Mouse (Mus musculus) macrophage (primary cell): ENCODE data around the gene Vipr1. TPM values are rescaled to one million over a fixed set of nuclear protein-coding genes. Genes with fewer than 3 reads are reported as not detected.

ENCODE experiments used
- H3K27ac ChIP-seq: fragments of 350-480 bp; formaldehyde crosslinking; 2 replicates; pipeline ENCODE4 v1.9.0; 2021
- H3K36me3 ChIP-seq: fragments of 350-480 bp; formaldehyde crosslinking; 2 replicates; pipeline ENCODE4 v1.9.0; 2021; ENCODE audit errors: inconsistent target
- H3K4me3 ChIP-seq: fragments of 350-480 bp; formaldehyde crosslinking; 2 replicates; pipeline ENCODE4 v1.9.0; 2021; ENCODE audit errors: inconsistent target
- H3K79me2 ChIP-seq: fragments of 350-480 bp; formaldehyde crosslinking; 2 replicates; pipeline ENCODE4 v1.9.0; 2021; ENCODE audit errors: inconsistent target
- WGBS: methylation state at CpG from one replicate; pipeline ENCODE4 v1.1.7; 2026; ENCODE audit warnings: inconsistent platforms; ENCODE audit not compliant: missing documents; 5-methylcytosine and 5-hydroxymethylcytosine counted together
- polyA plus RNA-seq: library from polyadenylated mRNA; stranded (reverse); fragments of 250-400 nt; gene quantifications from 3 replicates; pipeline ENCODE4 v1.2.4, GENCODE M21; 2018; ENCODE audit warnings: inconsistent platforms

Vipr1 gene
- polyA plus RNA-seq, 1 experiment from 2014 or later = 1.1 TPM

- Histone ChIP-seq H3K27ac (peak overlapping the region; percentile 85), H3K4me3 (no peak overlapping the region), H3K79me2 (peaks cover 36% of the 10 kb centered on the region), H3K36me3 (peaks cover under 1% of the 10 kb centered on the region; the same call in 1 of the 2 replicates)
- WGBS = 67% methylated on average over 6 of the region's 6 CpGs
Observed at GRCm38 (mm10) chr9:121707801-121708200, 65.3 kb downstream of the Vipr1 start.

- Histone ChIP-seq H3K4me3 (no peak overlapping the region), H3K79me2 (peaks cover 26% of the 10 kb centered on the region), H3K36me3 (peaks cover 4% of the 10 kb centered on the region; the same call in 1 of the 2 replicates), H3K27ac (peak overlapping the region; percentile 39)
- WGBS = 80% methylated on average over 7 of the region's 7 CpGs
Observed at GRCm38 (mm10) chr9:121708506-121709486, 66.3 kb downstream of the Vipr1 start.

- WGBS = 5% methylated on average over 36 of the region's 37 CpGs
- Histone ChIP-seq H3K27ac (peak within 1 kb of the TSS; percentile 75), H3K36me3 (peaks cover 4% of the 10 kb centered on the region; the same call in 1 of the 2 replicates)
Observed at GRCm38 (mm10) chr9:121709898-121710583, 67.5 kb downstream of the Vipr1 start, which contains the start of gene Ss18l2. Ss18l2 (plus strand) TSS chr9:121710329.

GRCm38 (mm10) chr9:121710584-121710975, 68.1 kb downstream of the Vipr1 start:
- Histone ChIP-seq H3K4me3 (peak overlapping the region; percentile 88), H3K79me2 (peaks cover 21% of the 10 kb centered on the region), H3K36me3 (peaks cover 4% of the 10 kb centered on the region; the same call in 1 of the 2 replicates), H3K27ac (peak overlapping the region; percentile 75)
- 1% methylated on average over 18 of the region's 18 CpGs for WGBS

More at GRCm38 (mm10) chr9:121709898-121710583, 67.5 kb downstream of the Vipr1 start, which contains the start of gene Ss18l2:
- peak within 1 kb of the TSS; percentile 88 for H3K4me3 ChIP-seq
- H3K79me2 ChIP-seq = peaks cover 21% of the 10 kb centered on the region

GRCm38 (mm10) chr9:121717048-121717447, 74.5 kb downstream of the Vipr1 start:
- WGBS = 90% methylated on average over 2 of the region's 2 CpGs
- Histone ChIP-seq H3K27ac (no peak overlapping the region), H3K79me2 (peaks cover 31% of the 10 kb centered on the region), H3K4me3 (no peak overlapping the region), H3K36me3 (peaks cover 4% of the 10 kb centered on the region; the same call in 1 of the 2 replicates)

- peak overlapping the region; percentile 35 for H3K4me3 ChIP-seq
- WGBS = 76% methylated on average over 10 of the region's 15 CpGs
- H3K79me2 ChIP-seq = peaks cover 37% of the 10 kb centered on the region
- no peaks in the 10 kb centered on the region for H3K36me3 ChIP-seq
- peak overlapping the region; percentile 90 for H3K27ac ChIP-seq
Observed at GRCm38 (mm10) chr9:121718070-121718705, 75.7 kb downstream of the Vipr1 start.

- Histone ChIP-seq H3K27ac (peak within 1 kb of the TSS; percentile 90), H3K79me2 (peaks cover 44% of the 10 kb centered on the region), H3K4me3 (peak within 1 kb of the TSS; percentile 86), H3K36me3 (no peaks in the 10 kb centered on the region)
- WGBS = under 1% methylated on average over 53 of the region's 61 CpGs
Observed at GRCm38 (mm10) chr9:121718792-121719318, 76.3 kb downstream of the Vipr1 start, which contains the start of gene Nktr. Nktr (plus strand) TSS chr9:121719169.

GRCm38 (mm10) chr9:121719347-121720331, 77.1 kb downstream of the Vipr1 start:
- WGBS = 2% methylated on average over 47 of the region's 87 CpGs
- peak overlapping the region; percentile 76 for H3K27ac ChIP-seq
- no peaks in the 10 kb centered on the region for H3K36me3 ChIP-seq
- H3K4me3 ChIP-seq = peak overlapping the region; percentile 86
- peaks cover 52% of the 10 kb centered on the region for H3K79me2 ChIP-seq

Other genes starting within 250 kb of the Vipr1 start
- 2.6 TPM in 1 of 3 replicates, not detected in the others for gene Cck, start 147.0 kb upstream of the Vipr1 start, polyA plus RNA-seq
- gene Lyzl4, start 620 bp upstream of the Vipr1 start, polyA plus RNA-seq = 3.0 to 17.8 TPM (median 4.8 TPM) in 3 replicates
- gene Sec22c, start 62.8 kb downstream of the Vipr1 start, polyA plus RNA-seq = 9.1 to 15.2 TPM (median 13.1 TPM) in 3 replicates
- gene Ss18l2, start 67.6 kb downstream of the Vipr1 start, polyA plus RNA-seq = 11.3 to 32.4 TPM (median 28.0 TPM) in 3 replicates
- gene Nktr, start 76.5 kb downstream of the Vipr1 start, polyA plus RNA-seq = 32.4 to 63.2 TPM (median 55.1 TPM) in 3 replicates
- gene Zfp651, start 116.6 kb downstream of the Vipr1 start, polyA plus RNA-seq = 0.21 to 0.58 TPM (median 0.36 TPM) in 3 replicates
- gene Klhl40, start 134.9 kb downstream of the Vipr1 start, polyA plus RNA-seq = not detected in 3 replicates
- gene Hhatl, start 149.8 kb downstream of the Vipr1 start, polyA plus RNA-seq = not detected in 3 replicates
- gene Ccdc13, start 196.7 kb downstream of the Vipr1 start, polyA plus RNA-seq = not detected in 3 replicates
- 6.1 to 25.5 TPM (median 16.7 TPM) in 3 replicates for gene Higd1a, start 215.6 kb downstream of the Vipr1 start, polyA plus RNA-seq